Comparison of ENCODE assay signal across 8 mouse cellular contexts in the genomic region with DNA sequence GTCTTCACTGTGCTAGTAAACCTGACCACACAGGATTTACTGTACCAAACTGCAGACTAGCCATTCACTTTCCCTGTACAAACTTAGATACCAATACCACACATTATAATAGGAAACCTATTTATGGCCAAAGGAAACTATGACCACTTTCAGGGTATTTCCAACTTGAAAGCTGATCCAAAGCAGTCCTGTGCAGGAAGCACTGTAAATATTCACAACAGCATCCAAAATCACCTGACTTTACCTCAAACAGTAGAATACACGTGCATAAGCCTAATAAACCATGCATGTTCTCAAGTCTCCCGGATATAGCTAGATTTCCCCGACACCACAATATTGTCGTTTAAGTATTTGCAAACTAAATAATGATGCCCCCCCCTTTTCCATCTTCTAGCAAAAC. TPM values are rescaled to one million over a fixed set of nuclear protein-coding genes. Genes with fewer than 3 reads are reported as not detected.
DNase-seq lines count a peak whose midpoint lies in the region; ATAC-seq and TF ChIP-seq lines count a peak whose summit lies in the region.

No protein-coding gene starts in this region.

- peak overlapping the region; percentile 84 for H3K9ac ChIP-seq in limb, embryonic 15.5 days
- peak overlapping the region; percentile 91 for H3K9ac ChIP-seq in stomach, embryonic 16.5 days (ENCODE audit: low read length)

- TF ChIP-seq CTCF in spleen, adult 2 months (IDR thresholded peaks at IDR 0.05; ENCODE audit: extremely low read depth, insufficient read depth, insufficient read length, insufficient replicate concordance) = no peak

- H3K27ac ChIP-seq in spleen, adult 2 months (ENCODE audit: insufficient read depth, low read length) = no peak overlapping the region
- peak overlapping the region; percentile 92 for H3K27ac ChIP-seq in forebrain, embryonic 10.5 days
- H3K27ac ChIP-seq in limb, embryonic 15.5 days = no peak overlapping the region
- peak overlapping the region; percentile 63; the same call in 1 of the 2 replicates for H3K27ac ChIP-seq in stomach, embryonic 16.5 days (ENCODE audit: low read length)

- DNase-seq in spleen, adult 2 months (ENCODE audit: low read depth in 1 of 2, low spot score in 2 of 2) = no peak
- no peak for DNase-seq in spleen, postnatal 14 days (ENCODE audit: low spot score in 2 of 2)
- DNase-seq in forebrain, embryonic 10.5 days (ENCODE audit: extremely low spot score, low spot score) = no peak
- DNase-seq in thymus, postnatal 25 days = no peak
- no peak for DNase-seq in layer of hippocampus, adult 9-11 months

- no peaks in the 10 kb centered on the region for H3K27me3 ChIP-seq in spleen, adult 2 months (ENCODE audit: control insufficient read depth, insufficient read depth, low read length)
- H3K27me3 ChIP-seq in forebrain, embryonic 10.5 days (ENCODE audit: poor library complexity, severe bottlenecking) = no peaks in the 10 kb centered on the region
- H3K27me3 ChIP-seq in limb, embryonic 15.5 days = no peaks in the 10 kb centered on the region
- no peaks in the 10 kb centered on the region for H3K27me3 ChIP-seq in stomach, embryonic 16.5 days (ENCODE audit: control insufficient read depth, insufficient read depth, low read length)

- ATAC-seq in limb, embryonic 15.5 days (ENCODE audit: insufficient number of reproducible peaks, low FRiP score, low TSS enrichment, low read depth) = no peak
- ATAC-seq in stomach, embryonic 16.5 days (ENCODE audit: insufficient read depth, low FRiP score) = no peak
- no peak for ATAC-seq in megakaryocyte-erythroid progenitor cell, adult 5-6 weeks (replicated peaks; ENCODE audit: low FRiP score, low TSS enrichment, poor library complexity, severe bottlenecking)

- under 1% methylated on average over 4 of the region's 4 CpGs for WGBS in spleen, adult 2 months
- 0% methylated on average over 4 of the region's 4 CpGs for WGBS in forebrain, embryonic 10.5 days
- under 1% methylated on average over 4 of the region's 4 CpGs for WGBS in limb, embryonic 15.5 days
- WGBS in stomach, embryonic 16.5 days = 0% methylated on average over 4 of the region's 4 CpGs

- peak overlapping the region; percentile 60 for H3K4me2 ChIP-seq in limb, embryonic 15.5 days
- peak overlapping the region; percentile 86 for H3K4me2 ChIP-seq in stomach, embryonic 16.5 days (ENCODE audit: low read depth, low read length)

- peak overlapping the region; percentile 77; the same call in 1 of the 2 replicates for H3K4me3 ChIP-seq in spleen, adult 2 months (ENCODE audit: extremely low read depth, insufficient read depth, insufficient read length)
- H3K4me3 ChIP-seq in forebrain, embryonic 10.5 days = peak overlapping the region; percentile 88
- H3K4me3 ChIP-seq in limb, embryonic 15.5 days = peak overlapping the region; percentile 85
- peak overlapping the region; percentile 83 for H3K4me3 ChIP-seq in stomach, embryonic 16.5 days (replicated peaks; ENCODE audit: low read length)

- no peaks in the 10 kb centered on the region; the same call in 1 of the 2 replicates for H3K4me1 ChIP-seq in spleen, adult 2 months (ENCODE audit: control insufficient read depth, insufficient read depth, insufficient read length)
- peaks cover 41% of the 10 kb centered on the region for H3K4me1 ChIP-seq in forebrain, embryonic 10.5 days
- H3K4me1 ChIP-seq in limb, embryonic 15.5 days = peaks cover 27% of the 10 kb centered on the region
- peaks cover 28% of the 10 kb centered on the region for H3K4me1 ChIP-seq in stomach, embryonic 16.5 days (ENCODE audit: control insufficient read depth, insufficient read depth, low read length)

- H3K36me3 ChIP-seq in spleen, adult 2 months (ENCODE audit: control insufficient read depth, insufficient read depth, low read length) = peaks cover 12% of the 10 kb centered on the region
- peaks cover 52% of the 10 kb centered on the region for H3K36me3 ChIP-seq in forebrain, embryonic 10.5 days (replicated peaks)
- H3K36me3 ChIP-seq in limb, embryonic 15.5 days = peaks cover 39% of the 10 kb centered on the region
- H3K36me3 ChIP-seq in stomach, embryonic 16.5 days (ENCODE audit: control insufficient read depth, insufficient read depth, low read length) = peaks cover 27% of the 10 kb centered on the region

- TF ChIP-seq POLR2A in spleen, adult 2 months (IDR thresholded peaks at IDR 0.05; ENCODE audit: low read depth, low read length) = no peak

- H3K9me3 ChIP-seq in forebrain, embryonic 10.5 days = no peaks in the 10 kb centered on the region
- H3K9me3 ChIP-seq in limb, embryonic 15.5 days = no peaks in the 10 kb centered on the region
- no peaks in the 10 kb centered on the region for H3K9me3 ChIP-seq in stomach, embryonic 16.5 days (replicated peaks; ENCODE audit: control insufficient read depth, low read length)

RNA-seq across cellular contexts. Expression of gene Rps12, which starts 1.0 kb away (rescaled TPM):
- polyA plus RNA-seq in spleen, adult 2 months (2012; rRNA removed) = 1,677 and 2,344 TPM in 2 replicates
- 153 and 161 TPM in 2 replicates for polyA plus RNA-seq in forebrain, embryonic 10.5 days (2016; fragmentation: Nextera tagmentation; extraction: Ambion mirVana)
- 171 and 214 TPM in 2 replicates for polyA plus RNA-seq in limb, embryonic 15.5 days (2015; fragmentation: Nextera tagmentation; extraction: Ambion mirVana)
- 152 and 178 TPM in 2 replicates for polyA plus RNA-seq in stomach, embryonic 16.5 days (2015; fragmentation: Nextera tagmentation; extraction: Ambion mirVana)
- 11,537 and 12,520 TPM in 2 replicates for total RNA-seq in megakaryocyte-erythroid progenitor cell, adult 5-6 weeks (2014; fragmentation: Nextera tagmentation)
- total RNA-seq in megakaryocyte-erythroid progenitor cell, adult 5-6 weeks (2017) = 1,872 and 1,888 TPM in 2 replicates

RNA-seq across cellular contexts. Expression of gene Slc18b1, which starts 10.7 kb away (rescaled TPM):
- polyA plus RNA-seq in spleen, adult 2 months (2012; rRNA removed) = 1.1 TPM in 2 replicates
- polyA plus RNA-seq in forebrain, embryonic 10.5 days (2016; fragmentation: Nextera tagmentation; extraction: Ambion mirVana) = 10.6 and 12.4 TPM in 2 replicates
- 14.2 and 16.0 TPM in 2 replicates for polyA plus RNA-seq in limb, embryonic 15.5 days (2015; fragmentation: Nextera tagmentation; extraction: Ambion mirVana)
- polyA plus RNA-seq in stomach, embryonic 16.5 days (2015; fragmentation: Nextera tagmentation; extraction: Ambion mirVana) = 15.4 and 18.3 TPM in 2 replicates
- 3.7 and 4.9 TPM in 2 replicates for total RNA-seq in megakaryocyte-erythroid progenitor cell, adult 5-6 weeks (2014; fragmentation: Nextera tagmentation)
- 0.89 and 1.4 TPM in 2 replicates for total RNA-seq in megakaryocyte-erythroid progenitor cell, adult 5-6 weeks (2017)

Comparison
In these comparisons a context has a peak if more than half of its experiments do, and no peak if none do; other contexts are left out.
1. H3K27ac ChIP-seq: peak in forebrain, embryonic 10.5 days (single experiment) and stomach, embryonic 16.5 days (single experiment); none in spleen, adult 2 months (single experiment) and limb, embryonic 15.5 days (single experiment).
2. Peak in every context shown above with its lines, with median percentiles within 50 percentile points of each other: H3K4me3 ChIP-seq.